8 mouse cellular contexts compared by ENCODE assay signal in genomic region chr4:43209081-43209579, GRCm38 (mm10). TPM values are rescaled to one million over a fixed set of nuclear protein-coding genes. Genes with fewer than 3 reads are reported as not detected.
DNase-seq lines count a peak whose midpoint lies in the region; ATAC-seq and TF ChIP-seq lines count a peak whose summit lies in the region.

No protein-coding gene starts in this region.

- H3K9ac ChIP-seq in embryonic facial prominence, embryonic 11.5 days (replicated peaks; ENCODE audit: low read length), result peak overlapping the region; percentile 35
- H3K9ac ChIP-seq in heart, postnatal 0 days (replicated peaks; ENCODE audit: low read depth, low read length), result peak overlapping the region; percentile 41; the same call in 1 of the 2 replicates
- H3K9ac ChIP-seq in neural tube, embryonic 12.5 days, result peak overlapping the region; percentile 47

- 2% methylated on average over 8 of the region's 8 CpGs for WGBS in embryonic facial prominence, embryonic 11.5 days
- WGBS in heart, postnatal 0 days, result 10% methylated on average over 8 of the region's 8 CpGs
- under 1% methylated on average over 8 of the region's 8 CpGs for WGBS in neural tube, embryonic 12.5 days

- H3K27ac ChIP-seq in embryonic facial prominence, embryonic 11.5 days (replicated peaks; ENCODE audit: low read depth, low read length), result no peak overlapping the region
- peak overlapping the region; percentile 24; the same call in 1 of the 2 replicates for H3K27ac ChIP-seq in heart, postnatal 0 days (ENCODE audit: low read depth)
- H3K27ac ChIP-seq in neural tube, embryonic 12.5 days, result no peak overlapping the region

- no peaks in the 10 kb centered on the region for H3K4me1 ChIP-seq in embryonic facial prominence, embryonic 11.5 days (ENCODE audit: control insufficient read depth, insufficient read depth, low read length)
- no peaks in the 10 kb centered on the region for H3K4me1 ChIP-seq in heart, postnatal 0 days (ENCODE audit: control insufficient read depth, insufficient read depth)
- H3K4me1 ChIP-seq in neural tube, embryonic 12.5 days, result peaks cover 10% of the 10 kb centered on the region; the same call in 1 of the 2 replicates

- no peaks in the 10 kb centered on the region for H3K9me3 ChIP-seq in embryonic facial prominence, embryonic 11.5 days (replicated peaks; ENCODE audit: control insufficient read depth, low read length)
- no peaks in the 10 kb centered on the region for H3K9me3 ChIP-seq in heart, postnatal 0 days (replicated peaks; ENCODE audit: control insufficient read depth, low read length)
- H3K9me3 ChIP-seq in neural tube, embryonic 12.5 days, result no peaks in the 10 kb centered on the region

- TF ChIP-seq EP300 in heart, postnatal 0 days (IDR thresholded peaks at IDR 0.05; ENCODE audit: low read depth), result no peak

- peak; percentile 62; the same call in 1 of the 2 replicates for ATAC-seq in embryonic facial prominence, embryonic 11.5 days (replicated peaks; ENCODE audit: insufficient number of reproducible peaks, low FRiP score, low TSS enrichment, low read depth)
- ATAC-seq in heart, postnatal 0 days (ENCODE audit: insufficient read depth, low read depth), result peak; percentile 82
- ATAC-seq in neural tube, embryonic 12.5 days (ENCODE audit: low FRiP score, low read depth), result peak; percentile 86

- TF ChIP-seq CTCF in heart, postnatal 0 days (IDR thresholded peaks at IDR 0.05; ENCODE audit: low read depth), result no peak

- peak overlapping the region; percentile 9; the same call in 1 of the 2 replicates for H3K4me3 ChIP-seq in embryonic facial prominence, embryonic 11.5 days (ENCODE audit: low read depth, low read length)
- peak overlapping the region; percentile 35 for H3K4me3 ChIP-seq in heart, postnatal 0 days (ENCODE audit: low read depth, low read length)
- peak overlapping the region; percentile 27 for H3K4me3 ChIP-seq in neural tube, embryonic 12.5 days

- H3K27me3 ChIP-seq in embryonic facial prominence, embryonic 11.5 days (ENCODE audit: control insufficient read depth, insufficient read depth, low read length), result no peaks in the 10 kb centered on the region
- H3K27me3 ChIP-seq in heart, postnatal 0 days (ENCODE audit: control insufficient read depth, insufficient read depth, low read length), result no peaks in the 10 kb centered on the region
- H3K27me3 ChIP-seq in neural tube, embryonic 12.5 days (replicated peaks), result no peaks in the 10 kb centered on the region

- no peaks in the 10 kb centered on the region for H3K36me3 ChIP-seq in embryonic facial prominence, embryonic 11.5 days (replicated peaks; ENCODE audit: control insufficient read depth, insufficient read depth, low read depth, low read length)
- no peaks in the 10 kb centered on the region for H3K36me3 ChIP-seq in heart, postnatal 0 days (replicated peaks; ENCODE audit: control insufficient read depth, insufficient read depth, low read length)
- no peaks in the 10 kb centered on the region for H3K36me3 ChIP-seq in neural tube, embryonic 12.5 days

- DNase-seq in kidney, postnatal 14 days, result peak; percentile 4
- no peak for DNase-seq in kidney, postnatal 25 days
- DNase-seq in embryonic facial prominence, embryonic 11.5 days (ENCODE audit: low spot score), result peak; percentile 47
- DNase-seq in heart, postnatal 0 days (ENCODE audit: low spot score), result peak; percentile 62
- peak; percentile 52 to 64 for DNase-seq in left cerebral cortex, postnatal 10 days (ENCODE audit: extremely low spot score in 1 of 2, low spot score in 2 of 2)
- DNase-seq in thymus, postnatal 4 days, result no peak
- no peak for DNase-seq in natural killer cell, adult 2 months (ENCODE audit: low spot score in 2 of 2)

- intact Hi-C loops in left cerebral cortex, postnatal 10 days (cut with DNase I), result no loop called here

- H3K4me2 ChIP-seq in embryonic facial prominence, embryonic 11.5 days (ENCODE audit: low read depth, low read length), result peak overlapping the region; percentile 32
- H3K4me2 ChIP-seq in heart, postnatal 0 days (ENCODE audit: low read depth, low read length), result peak overlapping the region; percentile 63
- H3K4me2 ChIP-seq in neural tube, embryonic 12.5 days (replicated peaks), result peak overlapping the region; percentile 60

RNA-seq across cellular contexts. Expression of gene Atp8b5, which starts 57.8 kb away (rescaled TPM):
- polyA plus RNA-seq in embryonic facial prominence, embryonic 11.5 days (2014; fragmentation: Nextera tagmentation; extraction: Ambion mirVana), result 0.40 and 0.58 TPM in 2 replicates
- 0.04 TPM in 1 of 2 replicates, not detected in the other for total RNA-seq in heart, postnatal 0 days (2014; rRNA removed; ENCODE audit: low replicate concordance)
- 0.11 and 0.12 TPM in 2 replicates for polyA plus RNA-seq in heart, postnatal 0 days (2015; fragmentation: Nextera tagmentation; extraction: Ambion mirVana)
- under 1 TPM; 0.15 to 0.34 TPM for total RNA-seq in left cerebral cortex, postnatal 10 days (2021)
- polyA plus RNA-seq in neural tube, embryonic 12.5 days (2016; fragmentation: Nextera tagmentation; extraction: Ambion mirVana), result 0.08 and 0.10 TPM in 2 replicates

Comparison
In these comparisons a context has a peak if more than half of its experiments do, and no peak if none do; other contexts are left out.
1. DNase-seq: peak in kidney, postnatal 14 days (single experiment), embryonic facial prominence, embryonic 11.5 days (single experiment), heart, postnatal 0 days (single experiment) and left cerebral cortex, postnatal 10 days (2 of 2); none in kidney, postnatal 25 days (0 of 2), thymus, postnatal 4 days (single experiment) and natural killer cell, adult 2 months (0 of 2).
2. Peak in every context shown above with its lines, with median percentiles within 50 percentile points of each other: ATAC-seq, H3K4me2 ChIP-seq, H3K4me3 ChIP-seq and H3K9ac ChIP-seq.